Mouse (Mus musculus) MN1 (cell line): Measurements from ENCODE around the gene Zfp872.
"Not testable (repeated sequence)": the region's sequence is repeated elsewhere in the genome, so short reads cannot be mapped to it uniquely, and the experiment has no call there.

Experiments
- DNase-seq: peaks from one replicate; pipeline ENCODE4 v3.0.0-alpha.2; 2016; ENCODE audit warnings: low spot score

Gene Zfp872

GRCm38 (mm10) chr9:22169327-22169726, 18.6 kb upstream of the Zfp872 start:
- DNase-seq, result no peak

DNA sequence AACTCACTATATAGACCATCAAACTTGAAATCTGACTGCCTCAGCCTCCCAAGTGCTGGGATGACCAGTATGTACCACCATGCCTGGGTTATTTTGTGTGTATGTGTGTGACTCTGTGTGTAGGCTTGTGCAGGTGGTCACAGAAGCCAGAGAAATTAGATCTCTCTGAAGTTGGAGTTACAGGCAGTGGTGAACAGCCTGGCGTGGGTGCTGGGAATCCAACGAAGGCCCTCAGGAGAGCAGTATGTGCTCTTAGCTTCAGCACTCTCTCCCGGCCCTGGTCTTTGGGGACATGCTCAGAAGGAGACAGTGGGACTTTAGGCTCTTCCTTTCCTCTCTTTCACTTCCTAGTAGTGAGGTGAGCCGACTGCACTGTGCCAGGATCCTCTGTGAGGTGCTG, 15.6 kb upstream of the Zfp872 start:
- no peak for DNase-seq

DNA sequence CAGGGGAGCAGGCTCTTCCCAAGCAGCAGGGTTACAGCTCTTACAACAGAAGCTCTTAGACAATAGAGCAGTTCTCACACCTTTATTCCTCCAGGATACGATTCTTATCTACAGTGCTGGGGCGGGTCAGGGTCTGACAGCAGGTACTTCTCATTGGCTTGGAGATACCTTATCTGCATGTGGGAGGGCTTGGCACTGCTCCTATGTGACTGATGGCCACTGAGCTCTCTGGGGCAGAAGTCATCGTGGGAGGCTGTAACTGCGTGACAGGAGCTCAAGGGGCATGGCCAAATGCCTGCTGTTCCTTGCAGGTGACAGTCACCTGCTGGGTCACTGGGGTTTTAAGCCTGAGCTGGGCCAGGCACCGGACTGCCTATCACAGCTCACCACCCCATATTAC, 8.5 kb downstream of the Zfp872 start:
- DNase-seq, result no peak

DNA sequence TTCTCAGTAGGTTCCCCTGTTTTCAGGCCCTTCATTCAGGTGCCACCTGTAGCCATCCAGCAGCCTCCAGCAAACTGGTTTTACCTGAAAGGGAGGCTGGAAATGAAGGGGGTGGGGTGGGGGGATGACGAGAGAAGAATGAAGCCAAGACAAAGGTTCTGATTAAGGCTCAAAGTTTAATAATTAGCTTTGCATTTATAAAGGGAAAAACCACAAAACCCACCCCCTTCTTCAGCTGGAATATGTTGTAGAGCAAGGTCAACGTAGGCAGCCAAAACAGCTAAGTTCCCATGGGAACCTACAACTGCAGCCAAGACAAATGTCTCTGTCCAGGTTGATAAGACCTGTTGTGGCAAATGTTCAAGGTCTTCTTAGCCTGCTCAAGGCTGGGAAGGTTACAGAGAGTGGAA, 25.9 kb downstream of the Zfp872 start:
- DNase-seq, result no peak

GRCm38 (mm10) chr9:22214549-22214948, 26.7 kb downstream of the Zfp872 start:
- DNase-seq, result no peak

DNA sequence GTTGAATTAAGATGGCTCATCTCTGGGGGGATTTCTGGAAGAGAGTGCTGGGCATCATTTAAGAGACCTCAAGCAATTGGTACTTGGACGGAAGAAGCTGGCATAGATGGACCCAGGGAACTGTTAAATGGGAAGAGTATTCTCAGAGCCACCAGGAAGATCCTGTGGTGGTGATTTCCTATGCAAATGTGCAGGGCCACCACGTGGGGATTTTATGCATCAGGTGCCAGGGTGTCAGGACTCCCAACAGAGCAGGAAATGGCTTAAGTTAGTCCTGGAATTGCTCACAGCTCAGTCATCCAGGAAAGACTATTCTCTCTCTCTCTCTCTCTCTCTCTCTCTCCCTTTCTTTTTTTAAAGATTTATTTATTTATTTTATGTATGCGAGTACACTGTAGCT, 28.8 kb downstream of the Zfp872 start:
- DNase-seq, result no peak

GRCm38 (mm10) chr9:22217858-22218493, 30.1 kb downstream of the Zfp872 start:
- no peak for DNase-seq

GRCm38 (mm10) chr9:22224066-22224465, 36.2 kb downstream of the Zfp872 start:
- no peak for DNase-seq

DNA sequence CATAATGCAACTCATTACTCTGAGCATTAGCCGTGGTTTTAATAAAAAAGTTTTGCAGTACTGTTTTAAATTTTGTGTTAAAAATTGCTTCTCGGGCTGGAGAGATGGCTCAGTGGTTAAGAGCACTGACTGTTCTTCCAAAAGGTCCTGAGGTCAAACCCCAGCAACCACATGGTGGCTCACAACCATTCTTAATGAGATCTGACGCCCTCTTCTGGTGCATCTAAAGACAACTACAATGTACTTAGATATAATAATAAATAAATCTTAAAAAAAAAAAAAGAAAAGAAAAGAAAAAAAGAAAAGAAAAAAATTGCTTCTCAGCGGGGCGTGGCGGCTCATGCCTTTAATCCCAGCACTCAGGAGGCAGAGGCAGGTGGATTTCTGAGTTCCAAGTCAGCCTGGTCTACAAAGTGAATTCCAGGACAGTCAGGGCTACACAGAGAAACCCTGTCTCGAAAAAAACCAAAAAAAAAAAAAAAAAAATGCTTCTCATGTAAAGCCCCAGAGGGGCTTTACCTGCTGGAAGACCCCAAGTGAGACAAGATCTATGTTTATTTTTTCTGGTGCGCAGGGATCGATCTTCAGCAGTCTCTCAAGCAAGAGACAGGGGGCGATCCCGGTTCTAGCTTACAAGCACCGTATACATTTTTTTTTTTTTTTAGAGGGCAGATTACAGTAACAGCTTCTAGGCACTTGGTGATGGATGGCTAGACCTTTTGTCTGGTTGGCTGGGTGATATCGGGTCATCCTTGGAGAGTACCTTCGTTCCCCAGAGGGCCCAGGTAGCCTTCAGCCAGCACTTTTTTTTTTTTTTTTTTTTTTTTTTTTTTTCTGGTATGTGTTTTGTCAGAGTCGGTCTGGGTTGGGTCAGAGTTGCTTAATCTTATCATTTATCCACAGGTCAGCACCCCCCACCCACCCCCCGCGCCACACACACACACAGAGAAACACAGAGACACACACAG, 36.9 kb downstream of the Zfp872 start:
- peak; percentile 60 for DNase-seq

- peak; percentile 94 for DNase-seq
Observed at GRCm38 (mm10) chr9:22225581-22226388, 37.9 kb downstream of the Zfp872 start, which contains the start of gene Zfp809. Gene Zfp809, plus strand, starts transcription at chr9:22225714.

DNA sequence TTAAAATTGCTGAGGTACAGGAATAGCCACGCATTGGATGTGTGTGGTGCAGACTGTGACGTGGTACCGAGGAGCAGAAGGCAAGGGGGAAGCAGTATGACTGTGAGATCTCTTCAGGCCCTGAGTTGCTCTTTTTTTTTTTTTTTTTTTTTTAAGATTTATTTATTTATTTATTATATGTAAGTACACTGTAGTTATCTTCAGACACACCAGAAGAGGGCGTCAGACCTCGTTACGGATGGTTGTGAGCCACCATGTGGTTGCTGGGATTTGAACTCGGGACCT, 38.4 kb downstream of the Zfp872 start:
- DNase-seq, result not testable (repeated sequence)

- DNase-seq, result no peak
Observed at GRCm38 (mm10) chr9:22226846-22227245, 39.0 kb downstream of the Zfp872 start.

DNA sequence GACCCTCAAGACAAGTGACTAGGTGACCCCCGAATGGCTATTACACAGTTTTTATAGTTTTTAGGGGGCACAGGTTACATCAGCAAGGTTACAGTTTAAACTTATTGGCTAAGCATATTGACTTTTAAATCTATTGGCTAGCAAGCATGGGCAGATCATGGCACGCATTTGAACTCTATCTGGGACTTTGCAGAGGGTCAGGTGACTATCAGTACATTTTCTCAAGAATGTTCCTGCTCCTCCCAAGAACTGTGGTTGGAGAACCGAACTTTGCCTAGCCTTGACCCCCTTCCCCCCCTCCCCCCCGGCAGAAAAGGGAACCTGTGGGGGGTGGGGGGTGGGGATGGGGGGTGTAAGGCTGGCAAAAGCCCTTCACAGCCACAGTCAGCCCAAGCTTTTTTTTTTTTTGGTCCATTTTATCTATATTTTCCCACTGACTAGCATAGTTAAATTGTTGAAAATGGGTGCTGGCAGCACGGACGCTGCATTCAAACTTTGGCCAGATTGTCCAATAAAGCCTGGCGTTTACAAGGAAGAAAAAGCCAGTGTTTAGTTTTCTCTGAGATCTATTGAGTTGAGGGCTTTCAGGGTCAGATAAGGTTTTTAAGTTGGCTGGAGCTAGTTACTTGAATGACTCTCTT, 41.6 kb downstream of the Zfp872 start:
- DNase-seq, result no peak

- DNase-seq, result no peak
Observed at GRCm38 (mm10) chr9:22230061-22230460, 42.2 kb downstream of the Zfp872 start.

DNA sequence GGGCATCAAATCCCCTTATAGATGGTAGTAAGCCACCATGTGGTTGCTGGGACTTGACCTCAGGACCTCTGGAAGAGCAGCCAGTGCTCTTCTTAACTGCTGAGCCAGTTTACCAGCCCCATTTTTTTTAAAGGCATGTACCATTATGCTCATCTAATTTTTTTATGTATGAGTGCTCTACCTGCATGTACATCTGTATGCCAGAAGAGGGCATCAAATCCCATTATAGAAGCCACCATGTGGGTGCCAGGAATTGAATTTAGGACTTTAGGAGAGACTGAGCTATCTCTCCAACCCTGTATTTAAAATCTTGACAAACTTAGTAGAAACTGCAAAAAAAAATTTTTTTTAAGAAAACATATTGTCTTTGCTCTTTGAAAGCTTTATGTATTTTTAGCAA, 42.7 kb downstream of the Zfp872 start:
- no peak for DNase-seq

DNA sequence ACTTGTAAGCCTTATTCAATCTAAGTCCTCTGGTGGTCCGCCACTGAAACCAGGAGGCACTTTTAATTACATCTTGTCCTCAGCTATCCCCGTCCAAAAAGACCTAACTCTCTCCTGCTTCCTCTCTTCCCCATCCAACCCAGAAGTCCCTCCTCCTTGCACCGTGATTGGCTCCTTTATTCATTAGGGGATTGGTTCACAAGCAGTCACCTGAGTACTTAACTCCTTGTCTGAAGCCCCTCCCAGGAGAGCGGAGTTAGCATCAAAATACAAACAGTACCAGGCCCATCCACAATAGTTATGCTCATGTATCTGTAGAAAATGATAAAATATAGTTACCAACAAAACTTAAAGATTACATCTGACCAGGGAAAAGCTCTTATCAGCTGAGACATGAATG, 52.1 kb downstream of the Zfp872 start:
- DNase-seq, result no peak

GRCm38 (mm10) chr9:22244242-22244641, 56.4 kb downstream of the Zfp872 start:
- no peak for DNase-seq
